Mouse (Mus musculus): ENCODE results near the gene Kantr. TPM values are rescaled to one million over a fixed set of nuclear protein-coding genes. Genes with fewer than 3 reads are reported as not detected.
A peak's percentile ranks its signal among the peaks of the same experiment; 100 is the strongest.
"Not testable (repeated sequence)": the region's sequence is repeated elsewhere in the genome, so short reads cannot be mapped to it uniquely, and the experiment has no call there.

The Kantr gene
- polyA plus RNA-seq, 1 experiment from 2014 or later: 30.3 TPM

DNA sequence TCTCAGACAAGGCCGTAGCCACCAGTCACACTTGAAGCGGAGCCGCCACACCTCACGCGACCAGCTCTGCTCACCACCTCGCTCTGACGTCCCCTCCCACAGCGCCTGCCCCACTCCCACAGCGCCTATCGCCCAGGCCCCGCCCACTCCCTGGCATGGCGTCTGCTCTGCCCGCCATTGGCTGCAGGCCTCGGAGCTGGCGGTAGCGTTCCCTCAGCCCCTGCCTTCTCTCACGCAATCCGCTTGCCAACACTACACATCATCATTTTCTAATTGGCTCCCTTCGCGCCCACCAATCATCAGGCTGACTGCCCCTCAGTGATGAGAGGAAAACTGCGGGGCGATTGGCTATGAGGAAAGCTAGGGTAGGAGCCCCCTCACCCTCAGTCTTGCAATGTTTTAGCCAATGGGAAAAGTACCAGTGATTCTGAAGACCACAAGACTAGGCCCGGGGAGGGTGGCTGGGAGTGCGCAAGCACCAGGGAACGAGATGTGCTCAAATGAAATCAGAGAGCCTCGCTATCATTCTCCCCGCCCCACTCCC is 15.1 kb upstream of the Kantr start, which contains the start of gene Tspyl2:
TSS of gene Tspyl2 (minus strand) at position 68 of the 544 bp plus-strand sequence.
- ATAC-seq (ENCODE audit: low FRiP score) (peak; percentile 97), DNase-seq (ENCODE audit: low spot score) (peak; percentile 85)
- 11% methylated on average over 25 of the region's 27 CpGs for WGBS
- Histone ChIP-seq H3K9me3 (ENCODE audit: control insufficient read depth, low read length) (no peaks in the 10 kb centered on the region), H3K4me2 (replicated peaks) (peak within 1 kb of the TSS; percentile 67), H3K27ac (peak within 1 kb of the TSS; percentile 92), H3K4me3 (replicated peaks; ENCODE audit: low read length) (peak within 1 kb of the TSS; percentile 70), H3K9ac (peak within 1 kb of the TSS; percentile 79), H3K36me3 (replicated peaks; ENCODE audit: control insufficient read depth, insufficient read depth) (peaks cover 35% of the 10 kb centered on the region), H3K4me1 (replicated peaks; ENCODE audit: control insufficient read depth, insufficient read depth, low read length) (peaks cover 21% of the 10 kb centered on the region), H3K27me3 (ENCODE audit: control insufficient read depth, insufficient read depth, low read length) (peaks cover 95% of the 10 kb centered on the region)

DNA sequence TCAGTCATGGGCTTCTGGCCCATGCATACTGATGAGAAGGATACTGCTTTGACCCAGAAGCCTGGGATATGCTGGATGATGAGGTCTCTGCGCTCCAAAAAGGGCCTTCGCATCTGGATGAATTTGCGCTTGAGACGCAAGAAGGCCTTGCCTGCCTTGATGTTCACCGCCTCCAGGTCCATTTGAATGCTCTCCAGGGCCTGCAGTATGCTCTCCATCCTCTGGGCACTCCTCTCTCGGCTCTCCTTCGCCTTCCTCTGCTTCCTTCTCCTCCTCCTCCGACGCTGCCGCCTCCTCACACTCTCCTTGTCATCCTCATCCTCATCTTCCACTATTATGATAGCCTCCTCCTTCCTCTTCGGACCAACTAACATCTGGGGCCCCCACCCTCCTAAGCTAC is 14.2 kb upstream of the Kantr start:
- peaks cover 35% of the 10 kb centered on the region for H3K36me3 ChIP-seq (replicated peaks; ENCODE audit: control insufficient read depth, insufficient read depth)
- H3K9ac ChIP-seq: peak overlapping the region; percentile 79
- DNase-seq (ENCODE audit: low spot score): peak; percentile 34
- ATAC-seq (ENCODE audit: low FRiP score): no peak
- H3K27me3 ChIP-seq (ENCODE audit: control insufficient read depth, insufficient read depth, low read length): peaks cover 95% of the 10 kb centered on the region
- peak overlapping the region; percentile 67 for H3K4me2 ChIP-seq (replicated peaks)
- 34% methylated on average over 11 of the region's 11 CpGs for WGBS
- peak overlapping the region; percentile 70 for H3K4me3 ChIP-seq (replicated peaks; ENCODE audit: low read length)
- H3K4me1 ChIP-seq (replicated peaks; ENCODE audit: control insufficient read depth, insufficient read depth, low read length): peaks cover 23% of the 10 kb centered on the region
- peak overlapping the region; percentile 92 for H3K27ac ChIP-seq
- H3K9me3 ChIP-seq (ENCODE audit: control insufficient read depth, low read length): no peaks in the 10 kb centered on the region

DNA sequence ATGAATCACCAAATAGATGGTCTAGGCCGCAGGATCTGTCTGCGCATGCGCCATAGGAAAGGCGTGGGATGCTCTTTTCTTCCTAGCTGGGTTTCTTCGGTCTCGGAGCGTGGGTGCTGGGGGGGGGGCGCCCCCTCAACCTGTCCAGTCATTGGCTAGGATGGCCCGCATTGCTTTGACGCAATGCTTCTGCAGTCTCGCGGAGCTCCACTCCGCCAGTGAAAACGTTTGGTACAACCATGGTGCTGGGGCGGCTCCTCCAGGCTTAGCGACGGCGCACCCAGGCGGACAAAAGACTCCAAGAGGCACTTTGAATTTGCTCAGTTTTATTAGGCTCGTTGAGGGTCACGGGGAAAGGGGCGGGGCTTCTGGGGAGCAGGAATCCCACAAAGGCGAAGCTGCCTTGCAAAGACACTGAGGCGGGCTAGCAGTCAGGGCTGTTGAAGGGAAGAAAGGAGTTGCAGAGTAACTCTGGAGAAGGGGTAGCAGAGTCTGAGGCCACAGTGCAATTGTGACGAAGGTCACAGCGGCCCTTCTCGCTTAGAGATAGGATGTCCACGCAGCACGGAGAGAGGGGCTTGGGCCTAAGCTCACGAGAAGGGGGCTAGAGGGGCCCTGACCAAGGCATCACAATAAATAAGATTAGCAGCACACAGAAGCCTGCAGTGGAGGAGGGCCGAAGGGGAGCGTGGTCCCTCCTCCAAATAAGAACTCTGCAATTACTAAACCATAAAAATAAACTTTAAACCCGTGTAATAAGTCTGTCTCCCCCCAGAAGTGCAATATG is 9.4 kb upstream of the Kantr start:
- Histone ChIP-seq H3K27me3 (ENCODE audit: control insufficient read depth, insufficient read depth, low read length) (peaks cover 60% of the 10 kb centered on the region), H3K27ac (peak overlapping the region; percentile 96), H3K9ac (peak overlapping the region; percentile 63), H3K4me3 (replicated peaks; ENCODE audit: low read length) (peak overlapping the region; percentile 19), H3K9me3 (ENCODE audit: control insufficient read depth, low read length) (no peaks in the 10 kb centered on the region), H3K4me2 (replicated peaks) (peak overlapping the region; percentile 57), H3K4me1 (replicated peaks; ENCODE audit: control insufficient read depth, insufficient read depth, low read length) (peaks cover 23% of the 10 kb centered on the region), H3K36me3 (replicated peaks; ENCODE audit: control insufficient read depth, insufficient read depth) (peaks cover 29% of the 10 kb centered on the region)
- 13% methylated on average over 32 of the region's 33 CpGs for WGBS
- DNase-seq (ENCODE audit: low spot score) (peak; percentile 86), ATAC-seq (ENCODE audit: low FRiP score) (peak; percentile 99)

DNA sequence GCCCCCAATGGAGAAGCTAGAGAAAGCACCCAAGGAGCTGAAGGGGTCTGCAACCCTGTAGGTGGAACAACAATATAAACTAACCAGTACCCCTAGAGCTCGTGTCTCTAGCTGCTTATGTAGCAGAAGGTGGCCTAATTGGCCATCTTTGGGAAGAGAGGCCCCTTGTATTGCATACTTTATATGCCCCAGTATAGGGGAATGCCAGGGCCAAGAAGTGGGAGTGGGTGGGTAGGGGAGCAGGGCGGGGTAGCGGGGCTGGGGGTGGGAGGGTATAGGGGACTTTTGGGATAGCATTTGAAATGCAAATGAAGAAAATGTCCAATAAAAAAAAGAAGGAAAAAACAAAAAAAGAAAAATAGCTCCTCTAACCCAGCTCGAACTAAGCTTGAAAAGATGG is 8.8 kb upstream of the Kantr start:
- H3K4me3 ChIP-seq (replicated peaks; ENCODE audit: low read length): not testable (repeated sequence)
- H3K4me2 ChIP-seq (replicated peaks): peak overlapping the region; percentile 57

DNA sequence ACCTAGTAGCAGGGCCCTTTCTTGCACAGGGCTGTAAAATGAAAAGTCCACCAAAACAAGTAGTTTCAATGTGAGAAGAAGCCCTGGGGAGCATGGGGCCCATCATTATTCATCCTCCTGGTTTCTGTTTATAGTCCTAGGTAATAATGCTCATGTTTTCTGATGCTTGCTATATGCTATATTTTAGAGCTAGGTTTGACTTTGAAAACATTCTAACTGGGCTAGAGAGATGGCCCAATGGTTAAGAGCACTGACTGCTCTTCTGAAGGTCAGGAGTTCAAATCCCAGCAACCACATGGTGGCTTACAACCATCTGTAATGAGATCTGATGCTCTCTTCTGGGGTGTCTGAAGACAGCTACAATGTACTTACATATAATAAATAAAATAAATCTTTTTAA is 2.1 kb upstream of the Kantr start:
- not testable (repeated sequence) for DNase-seq (ENCODE audit: low spot score); ATAC-seq (ENCODE audit: low FRiP score); H3K36me3 ChIP-seq (replicated peaks; ENCODE audit: control insufficient read depth, insufficient read depth); H3K9me3 ChIP-seq (ENCODE audit: control insufficient read depth, low read length); H3K9ac ChIP-seq; H3K4me2 ChIP-seq (replicated peaks); H3K4me3 ChIP-seq (replicated peaks; ENCODE audit: low read length); H3K4me1 ChIP-seq (replicated peaks; ENCODE audit: control insufficient read depth, insufficient read depth, low read length); H3K27ac ChIP-seq
- peaks cover 55% of the 10 kb centered on the region for H3K27me3 ChIP-seq (ENCODE audit: control insufficient read depth, insufficient read depth, low read length)

More for the DNA sequence above, 8.8 kb upstream of the Kantr start:
- DNase-seq (ENCODE audit: low spot score); H3K9me3 ChIP-seq (ENCODE audit: control insufficient read depth, low read length); H3K9ac ChIP-seq; ATAC-seq (ENCODE audit: low FRiP score): not testable (repeated sequence)
- Histone ChIP-seq H3K27ac (peak overlapping the region; percentile 96), H3K4me1 (replicated peaks; ENCODE audit: control insufficient read depth, insufficient read depth, low read length) (peaks cover 19% of the 10 kb centered on the region), H3K27me3 (ENCODE audit: control insufficient read depth, insufficient read depth, low read length) (peaks cover 54% of the 10 kb centered on the region), H3K36me3 (replicated peaks; ENCODE audit: control insufficient read depth, insufficient read depth) (peaks cover 29% of the 10 kb centered on the region)
- WGBS: 39% methylated on average over 4 of the region's 4 CpGs

GRCm38 (mm10) chrX:152327689-152328052 is 376 bp upstream of the Kantr start:
- 24% methylated on average over 8 of the region's 8 CpGs for WGBS
- DNase-seq (ENCODE audit: low spot score) (no peak), ATAC-seq (ENCODE audit: low FRiP score) (peak; percentile 31; the same call in 1 of the 2 replicates)
- H3K4me1 ChIP-seq (replicated peaks; ENCODE audit: control insufficient read depth, insufficient read depth, low read length): 0 out of 2 replicates have a peak, but pooled peaks cover 6% of the 10 kb centered on the region
- no peaks in the 10 kb centered on the region for H3K9me3 ChIP-seq (ENCODE audit: control insufficient read depth, low read length)
- peak overlapping the region; percentile 54 for H3K4me2 ChIP-seq (replicated peaks)
- H3K27ac ChIP-seq: peak overlapping the region; percentile 21; the same call in 1 of the 2 replicates
- H3K9ac ChIP-seq: no peak overlapping the region
- H3K27me3 ChIP-seq (ENCODE audit: control insufficient read depth, insufficient read depth, low read length): peaks cover 57% of the 10 kb centered on the region
- H3K4me3 ChIP-seq (replicated peaks; ENCODE audit: low read length): peak overlapping the region; percentile 59
- no peaks in the 10 kb centered on the region for H3K36me3 ChIP-seq (replicated peaks; ENCODE audit: control insufficient read depth, insufficient read depth)

GRCm38 (mm10) chrX:152323584-152323983 is 3.7 kb downstream of the Kantr start:
- 96% methylated on average over 1 of the region's 1 CpGs for WGBS
- Histone ChIP-seq H3K9me3 (ENCODE audit: control insufficient read depth, low read length) (no peaks in the 10 kb centered on the region), H3K4me2 (replicated peaks) (no peak overlapping the region), H3K9ac (no peak overlapping the region), H3K27ac (no peak overlapping the region), H3K4me3 (replicated peaks; ENCODE audit: low read length) (no peak overlapping the region), H3K27me3 (ENCODE audit: control insufficient read depth, insufficient read depth, low read length) (peaks cover 83% of the 10 kb centered on the region), H3K36me3 (replicated peaks; ENCODE audit: control insufficient read depth, insufficient read depth) (0 out of 2 replicates have a peak, but pooled peaks cover 8% of the 10 kb centered on the region), H3K4me1 (replicated peaks; ENCODE audit: control insufficient read depth, insufficient read depth, low read length) (0 out of 2 replicates have a peak, but pooled peaks cover 6% of the 10 kb centered on the region)
- ATAC-seq (ENCODE audit: low FRiP score) (no peak), DNase-seq (ENCODE audit: low spot score) (no peak)

DNA sequence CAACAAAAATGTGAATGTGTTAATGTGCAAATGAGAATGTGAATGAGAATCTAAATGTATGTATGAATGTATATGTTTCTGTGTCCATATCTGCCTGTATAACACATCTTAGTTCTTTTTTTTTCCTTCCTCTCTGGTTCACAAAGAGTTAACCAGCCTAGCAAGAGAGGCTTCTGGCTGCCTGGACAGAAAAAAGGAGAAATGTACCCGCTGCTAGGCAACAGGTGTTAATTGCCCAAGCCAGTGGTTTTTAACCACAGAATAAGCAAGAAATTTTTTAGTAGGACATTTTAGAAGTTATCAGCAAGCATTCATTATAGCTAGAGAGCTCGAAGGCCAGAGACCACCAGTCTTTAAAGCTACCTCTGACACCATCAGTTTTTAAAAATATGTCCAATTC is 4.5 kb downstream of the Kantr start:
- 38% methylated on average over 2 of the region's 2 CpGs for WGBS
- 0 out of 2 replicates have a peak, but pooled peaks cover 8% of the 10 kb centered on the region for H3K36me3 ChIP-seq (replicated peaks; ENCODE audit: control insufficient read depth, insufficient read depth)
- H3K4me2 ChIP-seq (replicated peaks): no peak overlapping the region
- no peak overlapping the region for H3K9ac ChIP-seq
- H3K4me1 ChIP-seq (replicated peaks; ENCODE audit: control insufficient read depth, insufficient read depth, low read length): 0 out of 2 replicates have a peak, but pooled peaks cover 6% of the 10 kb centered on the region
- ATAC-seq (ENCODE audit: low FRiP score): no peak
- DNase-seq (ENCODE audit: low spot score): no peak
- peaks cover 79% of the 10 kb centered on the region for H3K27me3 ChIP-seq (ENCODE audit: control insufficient read depth, insufficient read depth, low read length)
- no peak overlapping the region for H3K4me3 ChIP-seq (replicated peaks; ENCODE audit: low read length)
- H3K27ac ChIP-seq: no peak overlapping the region
- H3K9me3 ChIP-seq (ENCODE audit: control insufficient read depth, low read length): no peaks in the 10 kb centered on the region

GRCm38 (mm10) chrX:152320535-152320934 is 6.8 kb downstream of the Kantr start:
- Histone ChIP-seq H3K4me2 (replicated peaks) (no peak overlapping the region), H3K4me1 (replicated peaks; ENCODE audit: control insufficient read depth, insufficient read depth, low read length) (no peaks in the 10 kb centered on the region), H3K27me3 (ENCODE audit: control insufficient read depth, insufficient read depth, low read length) (peaks cover 64% of the 10 kb centered on the region), H3K27ac (no peak overlapping the region), H3K36me3 (replicated peaks; ENCODE audit: control insufficient read depth, insufficient read depth) (0 out of 2 replicates have a peak, but pooled peaks cover 8% of the 10 kb centered on the region), H3K9ac (no peak overlapping the region), H3K4me3 (replicated peaks; ENCODE audit: low read length) (no peak overlapping the region), H3K9me3 (ENCODE audit: control insufficient read depth, low read length) (no peaks in the 10 kb centered on the region)
- no peak for ATAC-seq (ENCODE audit: low FRiP score)
- no peak for DNase-seq (ENCODE audit: low spot score)
- WGBS: 87% methylated on average over 4 of the region's 4 CpGs
